Mouse (Mus musculus): Measurements from ENCODE around the gene Ntsr2. TPM values are rescaled to one million over a fixed set of nuclear protein-coding genes. Genes with fewer than 3 reads are reported as not detected.

Ntsr2 gene
- polyA plus RNA-seq, 1 experiment: 1.5 TPM

- no peak for TF ChIP-seq CTCF (IDR thresholded peaks at IDR 0.05; ENCODE audit: borderline replicate concordance, extremely low read depth, insufficient read depth, insufficient read length)
- TF ChIP-seq POLR2A (IDR thresholded peaks at IDR 0.05; ENCODE audit: borderline replicate concordance, extremely low read depth, insufficient read depth, insufficient read length, poor library complexity, severe bottlenecking): no peak
- DNase-seq (ENCODE audit: low read depth): no peak
Observed at GRCm38 (mm10) chr12:16698691-16699090, 45.5 kb downstream of the Ntsr2 start.

Other genes starting within 250 kb of the Ntsr2 start
- 19.0 and 25.6 TPM in 2 replicates for gene Lpin1, start 42.4 kb upstream of the Ntsr2 start, polyA plus RNA-seq (2012; rRNA removed)
- 2.5 and 4.8 TPM in 2 replicates for gene Greb1, start 147.5 kb downstream of the Ntsr2 start, polyA plus RNA-seq (2012; rRNA removed)
- 40.6 and 45.3 TPM in 2 replicates for gene E2f6, start 157.6 kb downstream of the Ntsr2 start, polyA plus RNA-seq (2012; rRNA removed)
- 15.4 and 21.8 TPM in 2 replicates for gene Rock2, start 241.5 kb downstream of the Ntsr2 start, polyA plus RNA-seq (2012; rRNA removed)